Mouse (Mus musculus) kidney, embryonic 16.5 days (tissue): ENCODE data around the gene Rpl35a. TPM values are rescaled to one million over a fixed set of nuclear protein-coding genes. Genes with fewer than 3 reads are reported as not detected.
A peak's percentile ranks its signal among the peaks of the same experiment; 100 is the strongest.

Source experiments
- ATAC-seq: fragments of 200-750 bp; cut with Nextera tagmentation; 2 replicates; pipeline ENCODE4 v1.8.0; 2017; ENCODE audit warnings: moderate TSS enrichment; ENCODE audit not compliant: low FRiP score, low TSS enrichment
- H3K27ac ChIP-seq: fragments of 300-500 bp; sonication (generic); 2 replicates; pipeline ENCODE4 v1.5.1; 2014; ENCODE audit warnings: low read length
- H3K27me3 ChIP-seq: fragments of 300-500 bp; sonication (generic); 2 replicates; pipeline ENCODE4 v1.6.1; 2014; ENCODE audit warnings: low read length, control low read depth, mixed read lengths; ENCODE audit not compliant: insufficient read depth
- H3K36me3 ChIP-seq: fragments of 300-500 bp; sonication (generic); 2 replicates; pipeline ENCODE4 v1.6.1; 2014; ENCODE audit warnings: low read length, control low read depth, mixed read lengths; ENCODE audit not compliant: insufficient read depth
- H3K4me1 ChIP-seq: fragments of 300-500 bp; sonication (generic); 2 replicates; pipeline ENCODE4 v1.6.1; 2014; ENCODE audit warnings: low read length, control low read depth, mixed read lengths; ENCODE audit not compliant: insufficient read depth
- H3K4me2 ChIP-seq: fragments of 300-500 bp; sonication (generic); replicated peaks from 2 replicates; pipeline ENCODE4 v1.6.1; 2014; ENCODE audit warnings: low read depth, low read length
- H3K4me3 ChIP-seq: fragments of 300-500 bp; sonication (generic); 2 replicates; pipeline ENCODE4 v1.5.1; 2014; ENCODE audit warnings: mild to moderate bottlenecking, low read length
- H3K9ac ChIP-seq: fragments of 300-500 bp; sonication (generic); replicated peaks from 2 replicates; pipeline ENCODE4 v1.6.1; 2014; ENCODE audit warnings: low read length
- H3K9me3 ChIP-seq: fragments of 300-500 bp; sonication (generic); 2 replicates; pipeline ENCODE4 v1.6.1; 2016; ENCODE audit warnings: low read length, control low read depth
- WGBS: fragments of 180-500 bp; shearing (Covaris S2); extraction: QIAGEN DNeasy Blood & Tissue Kit; methylation state at CpG from one replicate; pipeline ENCODE4 v1.1.7; 2014; 5-methylcytosine and 5-hydroxymethylcytosine counted together
- polyA plus RNA-seq: library from polyadenylated mRNA; unstranded; fragments of >200 nt; fragmentation: Nextera tagmentation; extraction: Ambion mirVana; gene quantifications from 2 replicates; pipeline ENCODE4 v1.2.1, GENCODE M21; 2015

Rpl35a gene
- polyA plus RNA-seq, 1 experiment from 2014 or later, result 849 TPM

- Histone ChIP-seq H3K4me3 (peak within 1 kb of the TSS; percentile 61), H3K27ac (peak within 1 kb of the TSS; percentile 79), H3K4me2 (peak within 1 kb of the TSS; percentile 80), H3K36me3 (peaks cover 34% of the 10 kb centered on the region), H3K9me3 (no peaks in the 10 kb centered on the region), H3K27me3 (no peaks in the 10 kb centered on the region), H3K9ac (peak within 1 kb of the TSS; percentile 65), H3K4me1 (peaks cover 33% of the 10 kb centered on the region)
- under 1% methylated on average over 58 of the region's 64 CpGs for WGBS
- ATAC-seq, result peak; percentile 99
Observed at GRCm38 (mm10) chr16:33062024-33062681, 5.9 kb downstream of the Rpl35a start, which contains the start of gene Lmln. Gene Lmln (plus strand): TSS chr16:33062521.

- no peaks in the 10 kb centered on the region for H3K9me3 ChIP-seq
- peaks cover 34% of the 10 kb centered on the region for H3K36me3 ChIP-seq
- H3K27ac ChIP-seq, result peak overlapping the region; percentile 79
- H3K9ac ChIP-seq, result peak overlapping the region; percentile 65
- H3K4me2 ChIP-seq, result peak overlapping the region; percentile 80
- H3K27me3 ChIP-seq, result no peaks in the 10 kb centered on the region
- WGBS, result under 1% methylated on average over 35 of the region's 35 CpGs
- ATAC-seq, result peak; percentile 81
- H3K4me3 ChIP-seq, result peak overlapping the region; percentile 61
- H3K4me1 ChIP-seq, result peaks cover 30% of the 10 kb centered on the region
Observed at GRCm38 (mm10) chr16:33062682-33063131, 6.5 kb downstream of the Rpl35a start.

- Histone ChIP-seq H3K4me2 (peak overlapping the region; percentile 80), H3K36me3 (peaks cover 30% of the 10 kb centered on the region), H3K4me3 (peak overlapping the region; percentile 61), H3K9me3 (no peaks in the 10 kb centered on the region), H3K27ac (no peak overlapping the region), H3K27me3 (no peaks in the 10 kb centered on the region), H3K4me1 (peaks cover 25% of the 10 kb centered on the region), H3K9ac (peak overlapping the region; percentile 65)
- WGBS, result 31% methylated on average over 7 of the region's 7 CpGs
- no peak for ATAC-seq
Observed at GRCm38 (mm10) chr16:33063267-33063666, 7.0 kb downstream of the Rpl35a start.

GRCm38 (mm10) chr16:33064636-33065035 lies 8.4 kb downstream of the Rpl35a start:
- H3K4me3 ChIP-seq, result no peak overlapping the region
- H3K27ac ChIP-seq, result no peak overlapping the region
- H3K36me3 ChIP-seq, result peaks cover 18% of the 10 kb centered on the region
- WGBS, result 83% methylated on average over 9 of the region's 9 CpGs
- H3K9me3 ChIP-seq, result no peaks in the 10 kb centered on the region
- H3K4me1 ChIP-seq, result peaks cover 14% of the 10 kb centered on the region
- H3K4me2 ChIP-seq, result no peak overlapping the region
- H3K9ac ChIP-seq, result no peak overlapping the region
- no peak for ATAC-seq
- H3K27me3 ChIP-seq, result no peaks in the 10 kb centered on the region

- H3K36me3 ChIP-seq, result peaks cover 17% of the 10 kb centered on the region; the same call in 1 of the 2 replicates
- ATAC-seq, result no peak
Observed at GRCm38 (mm10) chr16:33070928-33071327, 14.7 kb downstream of the Rpl35a start.

GRCm38 (mm10) chr16:33072871-33073557 lies 16.8 kb downstream of the Rpl35a start:
- peaks cover 14% of the 10 kb centered on the region; the same call in 1 of the 2 replicates for H3K36me3 ChIP-seq
- H3K4me3 ChIP-seq, result no peak overlapping the region
- H3K27me3 ChIP-seq, result no peaks in the 10 kb centered on the region
- no peaks in the 10 kb centered on the region for H3K9me3 ChIP-seq
- no peak overlapping the region for H3K4me2 ChIP-seq
- WGBS, result 68% methylated on average over 6 of the region's 6 CpGs
- H3K9ac ChIP-seq, result no peak overlapping the region
- no peaks in the 10 kb centered on the region for H3K4me1 ChIP-seq
- no peak overlapping the region for H3K27ac ChIP-seq
- peak; percentile 65; the same call in 1 of the 2 replicates for ATAC-seq

More at GRCm38 (mm10) chr16:33070928-33071327, 14.7 kb downstream of the Rpl35a start:
- no peaks in the 10 kb centered on the region for H3K9me3 ChIP-seq
- no peaks in the 10 kb centered on the region for H3K27me3 ChIP-seq
- no peak overlapping the region for H3K4me2 ChIP-seq
- no peak overlapping the region for H3K27ac ChIP-seq
- H3K9ac ChIP-seq, result no peak overlapping the region
- H3K4me3 ChIP-seq, result no peak overlapping the region
- H3K4me1 ChIP-seq, result no peaks in the 10 kb centered on the region

GRCm38 (mm10) chr16:33074967-33075366 lies 18.7 kb downstream of the Rpl35a start:
- Histone ChIP-seq H3K4me1 (no peaks in the 10 kb centered on the region), H3K27ac (no peak overlapping the region), H3K4me2 (no peak overlapping the region), H3K9me3 (no peaks in the 10 kb centered on the region), H3K36me3 (peaks cover 9% of the 10 kb centered on the region; the same call in 1 of the 2 replicates), H3K27me3 (no peaks in the 10 kb centered on the region), H3K4me3 (no peak overlapping the region), H3K9ac (no peak overlapping the region)
- 82% methylated on average over 5 of the region's 5 CpGs for WGBS
- ATAC-seq, result no peak

- no peak for ATAC-seq
- Histone ChIP-seq H3K27ac (no peak overlapping the region), H3K4me1 (no peaks in the 10 kb centered on the region), H3K4me2 (no peak overlapping the region), H3K36me3 (0 out of 2 replicates have a peak, but pooled peaks cover 2% of the 10 kb centered on the region), H3K9me3 (no peaks in the 10 kb centered on the region), H3K9ac (no peak overlapping the region), H3K27me3 (no peaks in the 10 kb centered on the region), H3K4me3 (no peak overlapping the region)
- 30% methylated on average over 6 of the region's 6 CpGs for WGBS
Observed at GRCm38 (mm10) chr16:33076078-33076477, 19.8 kb downstream of the Rpl35a start.

- Histone ChIP-seq H3K4me2 (no peak overlapping the region), H3K27ac (no peak overlapping the region), H3K9ac (no peak overlapping the region), H3K27me3 (no peaks in the 10 kb centered on the region), H3K36me3 (no peaks in the 10 kb centered on the region), H3K4me1 (no peaks in the 10 kb centered on the region), H3K9me3 (no peaks in the 10 kb centered on the region), H3K4me3 (no peak overlapping the region)
- ATAC-seq, result no peak
- WGBS, result 94% methylated on average over 5 of the region's 5 CpGs
Observed at GRCm38 (mm10) chr16:33077069-33077627, 20.9 kb downstream of the Rpl35a start.
